Mouse (Mus musculus): Measurements from ENCODE around the gene Dip2b. TPM values are rescaled to one million over a fixed set of nuclear protein-coding genes. Genes with fewer than 3 reads are reported as not detected.

Gene Dip2b
- polyA plus RNA-seq, 1 experiment = 18.1 TPM

DNA sequence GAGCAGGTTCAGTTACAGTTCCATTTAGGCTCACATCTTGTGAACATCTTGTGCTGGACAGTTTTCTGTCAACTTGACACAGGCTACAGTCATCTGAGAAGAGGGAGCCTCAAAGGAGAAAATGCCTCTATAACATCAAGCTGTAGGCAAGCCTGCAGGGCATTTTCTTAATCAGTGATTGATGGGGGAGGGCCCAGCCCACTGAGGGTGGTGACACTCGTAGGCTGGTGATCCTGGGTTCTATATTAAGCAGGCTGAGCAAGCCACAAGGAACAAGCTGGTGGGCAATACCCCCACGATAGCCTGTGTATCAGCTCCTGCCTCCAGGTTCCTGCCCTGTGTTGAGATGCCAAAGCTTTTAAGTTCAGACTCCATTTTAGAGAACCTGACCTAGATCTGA, 230.5 kb downstream of the Dip2b start:
- TF ChIP-seq POLR2A (IDR thresholded peaks at IDR 0.05; ENCODE audit: control insufficient read depth, extremely low read depth, insufficient read depth, low read length, poor library complexity) (no peak), CTCF (IDR thresholded peaks at IDR 0.05; ENCODE audit: borderline replicate concordance, control insufficient read depth, extremely low read depth, insufficient read depth, low read length, poor library complexity) (no peak)
- 93% methylated on average over 2 of the region's 2 CpGs for WGBS
- Histone ChIP-seq H3K4me1 (replicated peaks; ENCODE audit: control insufficient read depth, insufficient read depth, low read length) (no peaks in the 10 kb centered on the region), H3K4me3 (ENCODE audit: control insufficient read depth, insufficient read depth, low read length) (no peak overlapping the region), H3K27ac (ENCODE audit: control insufficient read depth, insufficient read depth, low read length) (no peak overlapping the region), H3K36me3 (ENCODE audit: control insufficient read depth, insufficient read depth, low read length) (no peaks in the 10 kb centered on the region), H3K27me3 (ENCODE audit: control insufficient read depth, insufficient read depth, low read length) (no peaks in the 10 kb centered on the region)
- DNase-seq = no peak

Other genes starting within 250 kb of the Dip2b start
- 11.0 and 12.3 TPM in 2 replicates for gene Lima1, start 163.2 kb upstream of the Dip2b start, polyA plus RNA-seq (2012; rRNA removed)
- 0.03 and 0.09 TPM in 2 replicates for gene Fam186a, start 71.6 kb upstream of the Dip2b start, polyA plus RNA-seq (2012; rRNA removed)
- 76.1 and 88.8 TPM in 2 replicates for gene Larp4, start 68.6 kb upstream of the Dip2b start, polyA plus RNA-seq (2012; rRNA removed)
- gene Atf1, start 189.2 kb downstream of the Dip2b start, polyA plus RNA-seq (2012; rRNA removed) = 86.4 and 110 TPM in 2 replicates
- gene Tmprss12, start 242.2 kb downstream of the Dip2b start, polyA plus RNA-seq (2012; rRNA removed) = not detected in 2 replicates